Mouse (Mus musculus) adrenal gland, postnatal 4 days (tissue): Measurements from ENCODE around the gene Pkhd1. TPM values are rescaled to one million over a fixed set of nuclear protein-coding genes. Genes with fewer than 3 reads are reported as not detected.
"Not testable (repeated sequence)": the region's sequence is repeated elsewhere in the genome, so short reads cannot be mapped to it uniquely, and the experiment has no call there.

Experiments
- DNase-seq, 2 experiments: peaks; one replicate each; pipeline ENCODE4 v3.0.0; 2021 to 2022; ENCODE audit warnings: low spot score in 2 of 2, mixed read lengths in 2 of 2
- total RNA-seq, 2 experiments: library from RNA; stranded (reverse); gene quantifications; 2 replicates each; pipeline ENCODE4 v1.2.3; 2021

Pkhd1 gene
- total RNA-seq, 2 experiments from 2014 or later, result 0.56 to 8.3 TPM

DNA sequence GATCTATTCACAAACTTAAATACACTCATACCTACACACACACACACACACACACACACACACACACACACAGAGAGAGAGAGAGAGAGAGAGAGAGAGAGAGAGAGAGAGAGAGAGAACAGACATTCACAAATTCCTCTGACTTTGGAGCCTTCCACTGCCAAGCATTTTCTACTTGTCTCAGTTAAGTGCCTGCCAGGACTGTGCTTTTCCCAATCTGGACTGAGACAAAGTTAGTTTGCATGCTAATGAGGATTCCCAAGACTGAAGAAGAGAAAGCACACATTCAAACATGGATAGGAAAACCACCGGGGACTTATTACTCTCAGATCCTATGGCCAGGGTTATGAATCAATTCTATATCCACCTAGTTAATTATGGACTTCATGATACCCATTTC lies 118.9 kb downstream of the Pkhd1 start:
- DNase-seq, result no peak

DNA sequence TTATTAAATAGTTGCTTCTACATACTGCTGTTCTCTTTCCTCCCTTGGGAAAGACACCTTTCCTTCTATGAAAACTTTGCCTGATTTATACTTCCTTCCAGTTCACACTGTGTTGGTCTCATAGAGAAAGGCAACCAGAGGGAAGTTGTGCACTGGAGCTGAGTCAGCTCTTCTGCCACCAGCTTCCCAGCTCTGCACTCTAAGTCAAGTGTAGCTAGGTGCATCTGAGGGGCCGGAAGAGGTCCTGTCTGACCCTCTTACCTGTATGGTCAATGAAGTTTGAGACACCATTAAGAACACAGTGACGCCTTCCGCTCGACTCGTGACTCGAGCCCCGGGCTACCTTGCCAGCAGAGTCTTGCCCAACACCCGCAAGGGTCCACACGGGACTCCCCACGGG lies 131.8 kb downstream of the Pkhd1 start:
- no peak for DNase-seq

DNA sequence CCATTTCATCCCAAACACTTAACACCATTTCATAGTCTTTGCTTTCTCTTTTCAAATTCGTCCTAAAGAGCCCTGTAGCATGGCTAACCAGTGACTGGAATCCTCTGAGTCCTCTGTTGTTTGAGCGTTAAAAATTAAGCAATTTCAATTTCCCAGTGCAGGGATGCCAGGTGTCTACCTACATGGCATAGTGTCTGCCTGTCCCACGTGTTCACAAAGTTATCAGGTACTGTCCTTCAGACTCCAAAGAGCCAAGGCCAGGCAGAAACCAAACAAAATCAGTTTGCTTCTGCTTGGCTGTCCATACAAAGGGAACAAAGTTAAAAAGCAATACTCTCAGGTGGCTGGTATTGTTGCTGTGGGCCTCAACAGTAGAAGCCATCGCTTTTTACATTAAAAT lies 136.0 kb downstream of the Pkhd1 start:
- DNase-seq, result no peak

DNA sequence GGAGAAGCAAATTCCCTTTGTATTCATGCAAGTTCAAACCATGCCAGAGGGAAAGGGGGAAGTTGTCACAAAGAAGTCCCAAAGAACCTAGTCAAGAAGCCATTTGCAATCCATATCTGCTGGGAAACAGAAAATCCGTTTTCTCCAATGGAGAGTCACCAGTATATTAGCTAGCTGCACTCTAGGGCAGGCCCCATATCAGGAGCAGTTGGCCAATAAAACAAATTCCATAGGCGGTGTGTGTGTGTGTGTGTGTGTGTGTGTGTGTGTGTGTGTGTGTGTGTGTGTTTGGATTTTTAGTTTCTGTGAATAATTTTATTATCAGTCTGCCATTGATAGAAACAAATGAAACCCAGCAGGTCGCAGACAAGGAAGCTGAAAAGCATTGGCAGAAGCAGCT lies 139.2 kb downstream of the Pkhd1 start:
- DNase-seq, result no peak

DNA sequence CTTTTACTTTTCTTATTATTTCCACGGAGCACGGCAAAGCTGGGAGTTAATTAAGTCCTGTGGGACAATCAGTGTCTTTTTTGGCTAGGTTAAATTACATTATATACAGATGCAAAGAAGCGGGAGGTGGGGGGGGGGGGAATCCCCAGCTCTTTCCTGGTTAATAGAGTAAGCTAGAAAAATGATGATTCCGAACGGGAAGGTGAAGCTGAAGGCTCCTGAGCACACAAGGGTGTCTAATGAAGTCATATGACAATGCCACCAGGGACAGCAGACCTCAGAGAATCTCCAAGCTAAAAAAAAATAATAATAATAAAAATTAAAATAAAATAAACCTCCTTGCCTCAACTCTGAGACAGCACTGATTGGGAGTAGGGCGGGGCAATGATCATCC lies 139.6 kb downstream of the Pkhd1 start:
- no peak for DNase-seq

DNA sequence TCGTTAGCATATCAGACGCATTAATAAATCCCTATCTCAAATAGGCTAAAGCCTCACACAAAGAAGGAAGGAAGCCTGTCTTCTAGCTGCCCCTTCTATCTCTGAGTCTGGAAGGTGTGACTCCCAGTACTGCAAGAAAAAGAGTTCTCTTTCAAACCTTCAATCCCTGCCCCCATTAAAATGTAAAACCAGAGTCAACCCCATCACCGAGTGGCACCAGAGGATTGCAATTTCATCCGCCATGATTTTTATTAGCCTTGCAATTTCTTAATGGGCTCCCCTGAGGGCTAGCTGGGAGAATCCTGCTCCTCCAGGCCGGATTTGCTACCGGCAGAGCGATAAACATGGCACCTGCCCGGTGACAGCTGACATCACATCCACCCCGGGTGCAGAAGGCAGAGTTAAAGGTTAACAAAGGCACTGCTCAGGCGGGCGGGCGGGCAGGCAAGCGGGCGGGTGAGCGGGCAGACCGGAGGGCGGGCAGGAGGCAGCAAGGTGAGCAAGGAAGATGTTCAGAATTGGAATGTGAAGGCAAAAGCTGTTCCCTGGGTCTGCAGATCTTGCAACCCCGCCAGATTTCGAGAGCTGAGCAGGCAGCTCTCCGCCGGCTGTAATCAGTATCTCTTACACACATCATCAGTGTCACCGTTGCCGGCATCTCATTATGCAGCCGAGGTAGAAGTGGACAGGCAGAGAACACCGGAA lies 140.2 kb downstream of the Pkhd1 start:
- DNase-seq, result no peak

DNA sequence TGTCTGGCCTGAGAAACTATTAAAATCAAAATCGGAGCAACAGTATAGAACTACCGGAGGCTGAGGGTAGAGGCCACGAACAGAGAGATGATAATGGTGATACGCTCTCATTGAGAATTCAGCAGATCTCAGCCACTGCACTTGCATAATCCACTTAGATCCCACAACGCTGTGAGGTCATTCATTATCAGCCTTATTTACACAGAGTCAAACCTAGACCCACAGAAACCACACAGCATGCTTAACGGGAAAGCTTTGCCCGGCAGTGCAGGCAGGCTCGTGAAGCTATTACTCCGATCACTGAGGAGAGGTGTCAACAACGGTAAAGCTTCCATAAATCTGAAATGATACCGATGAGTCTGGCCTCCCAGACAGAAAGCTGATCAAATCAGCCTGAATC lies 147.1 kb downstream of the Pkhd1 start:
- DNase-seq, result no peak

DNA sequence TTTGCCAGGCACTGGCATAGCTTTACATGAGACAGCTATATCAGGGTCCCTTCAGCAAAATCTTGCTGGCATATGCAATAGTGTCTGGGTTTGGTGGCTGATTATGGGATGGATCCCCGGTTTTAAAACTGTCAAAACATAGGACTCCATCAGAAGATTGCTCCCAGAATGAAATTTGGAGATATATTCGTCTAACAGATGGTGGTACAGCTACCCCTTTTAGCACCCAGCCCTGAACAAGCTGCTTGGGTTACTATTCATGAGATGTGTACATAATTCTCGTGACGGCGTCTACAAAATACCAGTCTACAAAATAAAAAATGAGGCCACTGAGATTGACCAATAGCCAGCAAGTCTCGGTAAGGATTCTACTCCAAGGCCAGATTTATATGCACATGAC lies 147.5 kb downstream of the Pkhd1 start:
- no peak for DNase-seq

DNA sequence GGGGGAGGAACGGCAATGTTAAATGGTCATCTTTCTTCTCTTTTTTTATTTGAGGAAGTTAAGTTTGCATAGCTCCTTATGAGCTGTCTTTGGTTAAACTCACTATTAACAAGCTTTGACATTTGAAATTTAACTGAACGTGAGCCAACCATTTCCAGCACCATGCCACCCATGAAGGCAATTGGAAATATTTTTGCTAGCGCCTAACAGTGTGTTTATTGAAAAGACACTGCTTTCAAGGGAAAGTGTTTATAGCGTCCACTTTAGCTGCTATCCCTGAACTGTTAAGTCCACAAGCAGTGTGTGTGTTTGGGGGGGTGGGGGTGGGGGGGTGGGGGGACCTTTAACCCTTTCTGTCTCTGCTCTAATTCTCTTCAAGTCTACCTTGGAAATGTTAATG lies 151.4 kb downstream of the Pkhd1 start:
- DNase-seq, result no peak

DNA sequence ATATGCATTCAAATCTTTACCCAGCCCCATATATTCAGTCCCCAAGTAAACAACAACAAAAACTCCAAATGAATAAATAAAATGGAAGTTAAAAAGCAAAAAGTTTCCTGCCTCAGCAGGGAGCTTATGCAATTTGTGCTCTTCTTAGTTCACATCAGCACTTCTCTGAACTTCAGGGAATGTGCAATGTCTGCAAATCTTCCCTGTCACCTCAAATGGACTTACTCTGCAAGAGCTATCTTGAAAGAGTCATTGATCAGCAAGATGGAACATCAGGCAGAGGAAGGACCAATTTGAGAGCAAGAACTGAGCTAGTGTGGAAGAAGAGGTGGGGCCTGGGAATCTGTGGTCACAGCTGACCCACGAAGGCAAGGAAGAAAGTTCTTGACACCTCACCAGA lies 163.2 kb downstream of the Pkhd1 start:
- no peak for DNase-seq

DNA sequence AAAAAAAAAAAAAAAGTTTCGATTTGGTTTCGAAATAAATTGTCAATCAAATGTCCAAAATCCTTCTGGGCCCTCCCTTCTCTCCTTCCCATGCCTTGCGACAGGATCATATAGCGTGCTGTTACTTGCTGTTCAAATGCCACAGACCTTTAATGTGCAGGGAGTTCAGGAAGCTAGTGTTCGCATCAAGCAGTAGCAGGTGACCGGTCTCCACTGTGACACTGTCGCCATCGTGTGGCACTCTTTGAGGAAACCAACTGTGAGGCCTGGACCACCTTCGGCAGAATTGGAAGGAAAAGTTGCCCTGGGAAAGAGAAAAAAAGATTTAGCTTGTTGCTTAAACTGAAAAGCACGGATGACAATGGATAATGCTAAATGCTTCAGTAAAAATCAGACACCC lies 167.8 kb downstream of the Pkhd1 start:
- DNase-seq, result no peak

DNA sequence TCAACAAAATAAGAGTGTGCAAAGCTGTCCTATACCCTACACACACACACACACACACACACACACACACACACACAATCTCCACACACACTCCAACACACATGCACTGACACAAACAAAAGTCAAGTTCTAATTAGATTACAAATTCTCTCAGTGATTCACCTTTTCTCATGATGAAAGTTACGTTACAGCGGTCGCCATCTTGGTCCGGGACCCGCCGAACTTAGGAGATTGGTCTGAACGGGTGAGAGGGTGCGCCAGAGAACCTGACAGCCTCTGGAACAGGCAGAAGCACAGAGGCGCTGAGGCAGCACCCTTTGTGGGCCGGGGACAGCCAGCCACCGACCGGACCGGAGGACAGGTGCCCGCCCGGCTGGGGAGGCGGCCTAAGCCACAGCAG lies 185.8 kb downstream of the Pkhd1 start:
- DNase-seq, result not testable (repeated sequence)

DNA sequence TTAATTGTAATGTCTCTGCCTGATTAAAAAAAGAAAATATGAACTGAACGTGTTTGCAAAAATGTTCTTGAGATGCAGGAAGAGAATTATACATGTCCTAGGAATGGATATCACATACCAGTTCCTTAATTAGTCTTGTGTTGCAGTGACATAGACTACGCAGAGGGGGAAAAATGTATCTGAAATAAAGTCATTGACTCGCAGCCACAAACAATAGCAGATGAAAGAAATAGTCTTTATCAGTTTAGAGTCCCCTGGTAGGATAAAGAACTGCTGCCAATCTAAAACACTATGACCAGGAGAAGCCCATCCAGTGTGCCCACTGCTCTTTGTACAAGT lies 188.8 kb downstream of the Pkhd1 start:
- no peak for DNase-seq

DNA sequence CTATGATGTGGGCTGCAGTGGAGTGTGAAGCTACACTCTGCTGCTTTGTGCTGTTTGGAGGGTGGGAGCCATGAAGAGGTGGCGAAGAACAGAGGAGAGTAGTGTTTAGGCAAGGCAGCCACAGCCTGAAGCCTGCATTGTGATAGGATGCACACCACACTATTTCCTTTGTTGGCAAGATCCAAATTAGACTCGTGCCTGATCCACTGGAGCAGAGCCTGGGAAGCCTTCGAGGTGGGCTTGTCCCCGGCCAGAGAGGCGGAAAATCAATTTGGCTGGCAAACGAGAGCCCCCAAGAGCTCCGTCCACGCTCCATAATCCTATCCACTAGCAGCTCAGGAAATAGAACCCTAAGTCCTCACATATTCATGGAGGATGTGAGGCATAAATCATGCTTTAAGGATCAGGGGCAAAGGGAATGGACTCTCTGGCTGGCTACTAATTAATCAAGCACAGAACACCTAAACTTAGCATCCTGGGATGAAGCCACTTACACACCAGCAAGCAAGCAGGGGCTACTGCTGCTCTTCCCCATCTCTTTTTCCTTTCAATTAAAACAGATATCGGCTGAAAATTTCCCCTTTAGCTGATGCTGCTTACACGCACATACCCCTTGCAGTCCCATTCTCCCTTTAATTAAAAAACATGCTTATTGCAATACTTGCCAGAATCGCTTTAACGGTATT lies 189.4 kb downstream of the Pkhd1 start:
- no peak for DNase-seq

DNA sequence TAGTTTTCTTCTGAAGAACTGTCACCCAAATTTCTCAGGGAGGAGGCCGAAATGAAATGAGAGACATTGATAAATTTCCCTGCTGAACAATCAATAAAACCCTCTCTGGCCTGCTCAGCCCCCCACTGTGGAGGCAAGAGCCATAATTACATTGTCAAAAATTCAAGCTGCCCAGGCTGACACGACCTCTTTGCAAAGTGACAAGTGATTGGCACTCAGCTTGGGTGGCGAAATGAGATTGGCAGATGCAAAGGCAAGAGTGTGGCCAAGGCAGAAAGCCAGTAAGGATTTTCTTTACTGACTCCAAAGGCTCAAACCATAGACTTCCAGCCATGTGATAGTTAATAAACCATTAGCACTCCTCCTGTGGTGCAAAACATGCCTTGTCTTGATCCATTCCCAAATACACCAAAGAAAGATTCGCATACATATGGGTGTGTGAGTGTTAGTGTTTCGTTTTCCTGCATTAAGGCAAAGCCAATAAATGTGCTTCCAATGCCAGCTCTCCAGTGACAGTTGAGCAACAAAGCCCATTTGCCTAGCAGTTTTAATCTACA lies 208.4 kb downstream of the Pkhd1 start:
- DNase-seq, result no peak

DNA sequence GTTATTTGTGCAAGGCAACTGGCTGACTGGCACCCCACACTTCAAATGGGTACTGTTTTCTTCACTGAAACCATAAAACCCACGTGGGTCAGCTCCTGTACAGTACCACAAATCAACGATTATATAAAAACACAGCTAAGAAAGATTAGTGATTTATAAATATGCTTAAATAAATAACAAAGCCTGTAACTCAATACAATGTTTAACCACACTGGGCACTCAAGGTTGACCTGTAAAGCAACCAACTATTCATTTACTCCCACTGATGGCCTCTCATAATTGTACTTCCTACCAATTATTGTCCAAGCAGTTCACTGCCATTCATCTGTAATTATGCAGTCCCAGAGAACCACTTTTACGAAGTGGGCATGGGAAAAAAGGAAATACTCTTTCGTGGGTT lies 219.5 kb downstream of the Pkhd1 start:
- DNase-seq, result no peak

DNA sequence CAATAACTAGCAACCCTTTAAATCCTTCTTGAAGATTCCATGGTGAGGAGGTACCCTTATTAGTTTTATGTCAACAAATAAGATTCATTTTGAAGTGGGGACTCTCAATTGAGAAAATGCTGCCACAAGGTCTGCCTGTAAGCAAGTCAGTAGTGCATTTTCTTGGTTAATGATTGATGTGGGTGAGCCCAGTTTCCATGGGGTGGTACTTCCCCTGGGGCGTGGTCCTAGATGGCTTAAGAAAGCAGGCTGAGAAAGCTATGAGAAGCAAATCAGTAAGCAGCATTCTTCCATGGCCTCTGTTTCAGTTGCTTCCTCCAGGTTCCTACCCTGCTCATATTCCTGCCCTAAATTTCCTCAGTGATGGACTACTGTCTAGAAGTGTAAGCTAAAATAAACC lies 253.4 kb downstream of the Pkhd1 start:
- DNase-seq, result no peak

DNA sequence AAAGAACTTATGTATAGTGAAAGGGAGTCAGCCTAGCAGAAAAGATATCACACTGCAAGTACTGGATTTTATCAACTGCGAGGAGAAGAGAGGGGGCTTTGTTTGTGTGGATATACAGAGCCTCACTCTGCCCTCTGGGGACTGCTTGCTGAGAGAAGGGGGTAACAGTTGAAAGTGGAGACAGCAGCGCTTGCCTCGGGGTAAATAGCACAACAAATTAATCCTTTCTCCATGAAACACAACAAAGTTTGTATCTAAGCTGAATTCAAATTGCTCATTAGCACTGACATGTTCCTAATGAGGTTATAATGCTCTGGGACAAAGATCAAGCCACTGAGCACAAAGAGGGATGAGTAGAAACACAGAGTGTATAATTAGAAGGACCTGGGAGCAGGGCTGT lies 273.2 kb downstream of the Pkhd1 start:
- no peak for DNase-seq

DNA sequence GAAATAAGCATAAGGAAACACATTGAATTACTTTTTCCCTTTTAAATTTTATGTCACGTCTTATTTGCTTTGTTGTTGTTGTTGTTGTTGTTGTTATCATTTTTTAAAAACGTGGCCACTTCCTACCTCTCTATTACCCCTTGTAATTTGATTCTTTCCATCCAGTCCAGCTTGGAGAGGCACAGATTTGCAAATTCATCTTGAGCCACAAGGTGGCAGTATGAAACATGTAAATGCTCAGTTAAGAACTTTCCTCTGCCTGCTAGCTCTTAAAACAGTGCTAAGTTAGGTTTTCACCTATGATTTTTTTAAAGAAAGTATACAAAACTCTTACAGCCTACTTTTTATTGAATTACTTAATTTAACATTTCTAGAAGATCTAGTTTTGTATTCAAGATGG lies 306.4 kb downstream of the Pkhd1 start:
- no peak for DNase-seq

DNA sequence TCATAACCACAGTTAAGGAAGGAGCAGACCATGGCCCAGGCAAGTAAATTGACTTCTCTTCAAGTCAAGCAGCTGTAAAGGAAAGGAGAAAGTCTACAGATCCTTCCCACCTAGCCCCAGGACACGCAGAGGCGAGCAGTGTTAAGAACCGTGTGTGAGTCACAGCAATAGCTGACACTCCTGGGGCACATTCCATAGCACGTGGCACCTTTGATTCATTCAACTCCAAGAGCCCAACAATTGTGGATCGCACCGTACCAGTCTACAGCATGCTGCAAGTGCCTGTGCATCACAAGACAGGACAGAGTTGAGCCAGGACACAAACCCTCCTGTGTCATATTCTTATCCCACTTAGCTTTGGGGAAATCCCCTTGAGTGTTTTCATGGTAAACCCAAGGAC lies 306.9 kb downstream of the Pkhd1 start:
- DNase-seq, result no peak

DNA sequence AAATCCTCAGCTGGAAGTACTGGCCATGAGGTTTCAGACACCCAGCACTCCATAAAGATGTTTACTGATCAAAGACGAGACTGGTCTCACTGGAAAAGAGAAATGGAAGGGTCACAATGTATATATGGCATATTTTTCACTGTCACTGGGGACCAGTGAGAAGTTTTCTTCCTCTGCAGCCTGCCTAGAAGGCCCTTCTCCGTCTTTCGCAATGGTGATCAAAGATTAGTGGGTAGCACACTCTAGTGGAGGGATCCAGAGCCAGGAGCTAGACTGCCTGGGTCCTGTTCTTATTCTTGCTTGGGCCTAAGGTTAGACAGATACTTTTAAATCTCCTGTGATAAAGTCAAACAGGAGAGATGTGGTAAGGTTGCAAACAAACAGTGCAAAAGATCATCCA lies 311.7 kb downstream of the Pkhd1 start:
- DNase-seq, result no peak

DNA sequence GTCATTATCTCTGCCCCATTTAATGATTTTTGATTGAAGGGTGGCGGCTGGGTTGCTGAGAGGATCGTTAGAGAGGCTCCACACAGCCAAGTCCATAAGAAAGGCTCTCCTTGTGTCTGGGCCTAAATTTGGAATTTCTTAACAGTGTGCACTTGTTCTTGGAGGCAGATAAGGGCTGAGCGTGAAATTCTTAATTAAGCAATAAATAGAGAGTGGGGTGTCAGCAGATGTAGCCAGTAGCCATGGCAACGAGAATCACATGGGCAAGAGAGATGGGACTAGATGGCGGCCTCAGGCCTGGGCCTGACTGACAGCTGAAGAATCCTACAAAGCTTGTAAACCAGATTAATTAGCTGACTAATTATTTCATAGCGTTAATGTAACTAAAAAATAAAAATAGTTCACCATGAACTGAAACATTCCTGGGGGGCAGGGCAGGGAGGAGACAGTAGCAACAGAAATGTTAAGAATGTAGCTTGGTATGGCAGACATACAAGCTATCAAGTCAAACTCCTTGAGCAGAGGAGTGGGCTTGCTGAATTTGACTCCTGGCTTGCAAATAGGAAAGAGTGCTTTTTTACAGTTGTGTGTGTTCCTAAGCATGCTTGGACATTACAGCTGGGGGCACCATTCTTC lies 314.8 kb downstream of the Pkhd1 start:
- DNase-seq, result no peak
